Mouse (Mus musculus): ENCODE data around the gene Fgr.
"Not testable (repeated sequence)": the region's sequence is repeated elsewhere in the genome, so short reads cannot be mapped to it uniquely, and the experiment has no call there.

The Fgr gene

GRCm38 (mm10) chr4:132973814-132974398 lies at the start of gene Fgr:
Fgr (plus strand) TSS chr4:132974095.
- no peak for DNase-seq

GRCm38 (mm10) chr4:132926520-132926919 lies 47.4 kb upstream of the Fgr start:
- DNase-seq, result not testable (repeated sequence)

GRCm38 (mm10) chr4:132930784-132931183 lies 43.1 kb upstream of the Fgr start:
- peak; percentile 63 to 72 for DNase-seq

GRCm38 (mm10) chr4:132932752-132933404 lies 41.0 kb upstream of the Fgr start:
- no peak for DNase-seq

- no peak for DNase-seq
Measured at GRCm38 (mm10) chr4:132934639-132935038, 39.3 kb upstream of the Fgr start.

- DNase-seq, result peak; percentile 40
Measured at GRCm38 (mm10) chr4:132938181-132938941, 35.5 kb upstream of the Fgr start.

- DNase-seq, result peak; percentile 61 to 74
Measured at GRCm38 (mm10) chr4:132939421-132940127, 34.3 kb upstream of the Fgr start.

GRCm38 (mm10) chr4:132941012-132941729 lies 32.7 kb upstream of the Fgr start:
- no peak for DNase-seq

DNA sequence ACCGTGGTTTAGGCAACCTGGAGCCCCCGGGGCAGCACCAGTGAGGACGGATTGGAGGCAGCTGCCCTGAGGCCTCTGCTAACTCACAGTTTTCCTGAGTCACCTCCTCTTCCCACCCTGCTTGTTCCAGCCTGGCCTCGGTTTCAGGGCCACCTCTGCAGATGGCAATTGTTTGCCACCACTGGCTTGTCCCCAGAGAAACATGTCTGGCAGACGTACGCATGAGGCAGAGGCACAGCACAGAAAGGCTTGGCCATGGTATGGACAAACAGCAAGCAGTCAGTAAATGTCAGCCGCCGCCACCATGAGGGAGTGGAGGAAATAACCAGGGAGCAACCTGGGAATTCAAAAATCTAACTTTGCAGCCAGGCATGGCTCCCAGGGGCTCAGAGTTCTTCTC lies 30.8 kb upstream of the Fgr start:
- no peak for DNase-seq

- DNase-seq, result no peak
Measured at GRCm38 (mm10) chr4:132944106-132944505, 29.8 kb upstream of the Fgr start.

DNA sequence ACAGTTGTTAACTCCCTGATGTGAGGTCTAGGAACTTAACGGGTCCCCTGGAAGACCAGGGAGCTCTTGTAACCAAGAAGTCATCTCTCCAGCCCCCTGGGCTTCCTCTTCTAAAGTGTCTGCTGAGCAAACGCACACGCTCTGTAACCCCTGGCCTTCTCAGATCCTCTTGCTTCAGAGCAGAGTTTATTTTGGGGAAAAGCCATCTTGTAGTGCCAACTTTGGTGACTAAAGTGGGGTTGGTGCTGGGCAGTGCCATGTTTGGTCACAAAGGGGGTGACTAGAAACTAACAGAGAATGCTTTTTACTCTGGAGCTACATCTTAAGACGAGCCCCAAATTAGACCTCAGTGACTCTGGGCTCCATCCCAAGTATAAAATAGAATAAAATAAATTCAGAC lies 29.1 kb upstream of the Fgr start:
- DNase-seq, result no peak

- peak; percentile 81 to 91 for DNase-seq
Measured at GRCm38 (mm10) chr4:132945261-132946046, 28.4 kb upstream of the Fgr start.

DNA sequence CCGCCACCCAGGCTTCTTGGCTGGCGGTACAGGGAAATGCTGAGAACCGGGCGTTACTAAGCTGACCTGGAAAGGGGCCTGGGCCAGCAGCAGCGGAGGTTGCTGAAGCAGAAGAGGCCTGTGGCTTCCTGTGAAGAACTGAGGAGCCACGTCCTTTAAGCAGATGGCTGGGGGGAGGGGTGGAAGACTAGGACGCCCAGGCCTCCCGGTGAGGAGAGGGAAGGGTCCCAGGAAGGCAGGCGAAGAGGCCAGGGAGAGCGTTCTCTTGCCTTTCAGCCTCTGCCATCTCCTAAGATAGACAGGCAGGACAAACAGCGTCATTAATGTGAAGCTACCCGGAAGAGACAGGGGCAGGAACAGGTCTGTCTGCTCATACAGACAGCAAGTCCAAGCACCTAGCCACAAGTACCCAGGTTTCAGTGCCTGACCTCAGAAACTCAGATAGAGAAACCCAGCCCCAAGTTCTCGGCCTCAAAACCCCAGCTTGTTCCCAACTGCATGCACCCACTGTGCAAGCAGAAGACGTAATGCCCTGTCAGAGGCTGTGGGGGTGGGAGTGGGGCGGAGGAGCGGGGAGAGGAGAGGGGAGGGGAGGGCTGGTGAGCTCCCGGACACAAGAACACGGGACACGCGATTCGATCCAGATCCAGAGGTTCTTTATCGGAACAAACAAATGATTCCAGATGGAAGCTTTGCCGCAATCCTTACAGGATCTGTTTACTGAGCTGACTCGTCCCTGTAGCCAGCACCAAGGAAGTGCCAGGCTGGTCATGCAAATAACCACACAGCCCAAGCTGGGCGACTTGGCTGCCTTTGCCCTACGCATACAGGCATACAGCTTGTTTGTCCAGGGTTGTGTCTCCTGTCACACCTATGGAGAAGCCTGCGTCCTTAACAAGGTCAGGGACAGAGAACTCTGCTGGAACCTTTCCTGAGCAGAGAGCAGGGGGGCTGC lies 27.6 kb upstream of the Fgr start:
- peak; percentile 60 to 64 for DNase-seq

DNA sequence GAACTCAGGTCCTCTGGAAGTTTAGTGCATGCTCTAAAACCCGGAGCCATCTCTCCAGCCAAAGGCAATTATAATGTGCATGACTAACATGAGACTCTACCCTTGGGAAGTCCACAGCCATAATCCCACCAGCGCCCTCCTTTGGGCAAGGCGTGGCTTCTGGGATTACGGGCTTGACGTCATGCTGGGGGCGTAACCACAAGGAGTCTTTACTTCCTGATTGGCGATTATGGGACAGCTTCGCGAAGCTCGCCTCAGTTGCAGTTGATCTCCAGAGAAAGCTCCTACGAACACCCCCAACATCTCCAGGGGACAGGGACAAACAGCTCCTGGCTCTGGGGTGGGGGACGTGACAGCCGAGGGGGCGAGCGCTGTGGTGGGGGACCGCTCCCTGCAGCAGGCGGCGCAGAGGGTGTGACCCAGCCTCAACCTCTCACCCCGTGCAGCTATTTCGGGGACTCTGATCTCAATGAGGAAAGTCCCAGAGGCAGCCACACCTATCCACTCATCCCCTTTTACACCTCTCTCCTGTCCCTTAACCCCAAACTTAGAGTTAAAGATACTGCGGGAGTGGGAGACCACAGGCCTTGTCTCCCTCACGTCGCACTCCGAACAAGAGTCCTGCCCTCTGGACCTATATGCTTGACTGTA lies 23.9 kb upstream of the Fgr start:
- DNase-seq, result no peak

DNA sequence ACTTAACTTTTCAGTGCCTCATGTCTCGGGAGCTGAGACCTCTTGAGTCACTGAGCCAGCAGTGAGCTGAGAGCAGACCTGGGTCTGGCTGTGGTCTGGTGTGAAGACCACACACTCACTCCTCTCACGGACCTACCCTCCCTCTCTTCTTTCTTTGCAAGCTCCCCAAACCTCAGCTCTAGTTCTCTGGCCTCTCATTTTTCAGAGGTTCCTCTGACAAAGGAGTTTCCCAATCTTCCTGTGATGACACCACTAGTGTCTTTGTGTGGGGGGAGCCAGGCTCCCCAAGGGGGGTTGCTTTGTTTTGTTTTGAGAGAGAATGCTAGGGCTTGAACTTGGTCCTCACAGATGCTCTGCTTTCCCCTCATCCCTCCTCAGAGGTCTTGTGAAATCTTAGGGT lies 22.9 kb upstream of the Fgr start:
- no peak for DNase-seq

DNA sequence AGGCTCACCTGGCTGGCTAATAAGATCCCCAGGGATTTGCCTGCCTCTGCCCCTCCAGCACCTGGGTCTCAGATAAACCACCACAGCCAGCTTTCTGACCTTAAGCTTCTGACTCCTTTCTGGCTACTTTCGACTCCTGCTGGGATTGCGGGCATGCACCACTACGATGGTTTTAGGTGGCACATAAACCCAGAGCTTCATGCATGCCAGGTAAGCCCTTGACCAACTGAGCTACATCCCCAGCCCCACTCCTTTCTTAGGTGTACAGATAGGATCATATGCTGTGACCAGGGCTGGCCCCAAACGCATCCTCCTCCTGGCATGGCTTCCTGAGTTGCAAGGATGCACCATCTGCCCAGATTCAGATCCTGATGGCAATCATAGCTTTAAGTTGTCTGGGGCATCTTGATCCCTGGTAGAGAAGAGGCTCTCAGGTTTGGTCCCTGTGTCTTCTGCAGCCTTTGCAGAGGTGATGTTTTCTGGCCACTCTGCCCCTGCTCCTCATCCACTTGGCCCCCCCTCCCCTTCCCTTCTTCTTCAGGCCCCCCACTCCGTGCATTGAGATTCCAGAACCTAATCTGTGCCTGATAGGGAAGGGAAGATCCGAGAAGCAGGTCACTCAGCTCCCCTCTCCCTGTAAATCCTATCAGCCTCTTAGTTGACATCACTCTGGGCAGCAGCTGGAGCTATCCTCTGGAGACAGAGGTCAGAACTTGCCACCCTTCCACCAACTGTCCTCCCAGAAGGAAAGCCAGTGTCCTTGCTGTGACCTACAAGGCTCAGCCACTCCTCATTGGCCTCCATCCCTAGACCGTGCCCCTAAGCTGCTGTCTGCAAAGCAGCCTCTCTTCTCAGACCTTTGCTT lies 19.1 kb upstream of the Fgr start:
- DNase-seq, result peak; percentile 46 to 66

GRCm38 (mm10) chr4:132955395-132955791 lies 18.5 kb upstream of the Fgr start:
- DNase-seq, result no peak

GRCm38 (mm10) chr4:132958741-132959678 lies 14.9 kb upstream of the Fgr start:
- DNase-seq, result no peak

All from cerebellum, adult 18-20 months (tissue).